Mouse (Mus musculus): ENCODE measurements at regions not wholly inside any gene's neighbourhood (a gene's known extent, or its start where the extent isn't known, plus 50 kb on each side); places are given as distances from the start of the nearest gene placed in this dataset.

- DNase-seq: no peak
Observed at GRCm38 (mm10) chr8:26526474-26527185, 407.3 kb downstream of the Gm45692 start.

- DNase-seq: no peak
Observed at GRCm38 (mm10) chr8:26527186-26527580, 407.8 kb downstream of the Gm45692 start.

GRCm38 (mm10) chr8:26529921-26530320 is 410.6 kb downstream of the Gm45692 start:
- DNase-seq: no peak

- DNase-seq: peak; percentile 62 to 66
Observed at GRCm38 (mm10) chr8:26533444-26534421, 414.4 kb downstream of the Gm45692 start.

- DNase-seq: no peak
Observed at GRCm38 (mm10) chr8:26535816-26536215, 416.5 kb downstream of the Gm45692 start.

- DNase-seq: no peak
Observed at GRCm38 (mm10) chr8:26553691-26554090, 423.4 kb upstream of the Zfp703 start.

- no peak for DNase-seq
Observed at GRCm38 (mm10) chr8:26559196-26559595, 417.9 kb upstream of the Zfp703 start.

GRCm38 (mm10) chr8:26563151-26563550 is 414.0 kb upstream of the Zfp703 start:
- DNase-seq: no peak

GRCm38 (mm10) chr8:26564254-26564653 is 412.9 kb upstream of the Zfp703 start:
- no peak for DNase-seq

- DNase-seq: no peak
Observed at GRCm38 (mm10) chr8:26568423-26569060, 408.6 kb upstream of the Zfp703 start.

GRCm38 (mm10) chr8:26588841-26589240 is 388.3 kb upstream of the Zfp703 start:
- no peak for DNase-seq

- no peak for DNase-seq
Observed at GRCm38 (mm10) chr8:26590591-26591212, 386.4 kb upstream of the Zfp703 start.

- no peak for DNase-seq
Observed at GRCm38 (mm10) chr8:26591266-26591665, 385.9 kb upstream of the Zfp703 start.

GRCm38 (mm10) chr8:26593536-26594368 is 383.4 kb upstream of the Zfp703 start:
- DNase-seq: no peak

GRCm38 (mm10) chr8:26594369-26594920 is 382.7 kb upstream of the Zfp703 start:
- no peak for DNase-seq

- peak in 1 of 2 experiments; percentile 2 for DNase-seq
Observed at GRCm38 (mm10) chr8:26595431-26596018, 381.6 kb upstream of the Zfp703 start.

GRCm38 (mm10) chr8:26596665-26597362 is 380.3 kb upstream of the Zfp703 start:
- DNase-seq: no peak

- no peak for DNase-seq
Observed at GRCm38 (mm10) chr8:26598520-26598919, 378.6 kb upstream of the Zfp703 start.

- no peak for DNase-seq
Observed at GRCm38 (mm10) chr8:26600127-26600526, 377.0 kb upstream of the Zfp703 start.

GRCm38 (mm10) chr8:26608001-26608400 is 369.1 kb upstream of the Zfp703 start:
- DNase-seq: no peak
